8 mouse cellular contexts compared by ENCODE assay signal in genomic region chr9:119768585-119768984, GRCm38 (mm10). TPM values are rescaled to one million over a fixed set of nuclear protein-coding genes. Genes with fewer than 3 reads are reported as not detected.
DNase-seq lines count a peak whose midpoint lies in the region; ATAC-seq and TF ChIP-seq lines count a peak whose summit lies in the region.

No protein-coding gene starts in this region.

- intact Hi-C loops in heart, postnatal 36 days (cut with DNase I), result loop anchor here (5.0 kb wide), 1 partner anchor 306 kb away; no protein-coding TSS in a partner anchor

- 43% methylated on average over 7 of the region's 7 CpGs for WGBS in heart, embryonic 12.5 days

- H3K4me2 ChIP-seq in heart, embryonic 12.5 days, result no peak overlapping the region

- H3K27me3 ChIP-seq in heart, embryonic 12.5 days (replicated peaks), result no peaks in the 10 kb centered on the region
- no peaks in the 10 kb centered on the region for H3K27me3 ChIP-seq in E14TG2a.4 (ENCODE audit: insufficient read depth, low read length)

- TF ChIP-seq CTCF in E14TG2a.4 (conservative IDR thresholded peaks at IDR 0.05; ENCODE audit: low read length), result peak; percentile 69

- no peak overlapping the region for H3K27ac ChIP-seq in heart, embryonic 12.5 days (ENCODE audit: poor library complexity, severe bottlenecking)

- no peak for ATAC-seq in heart, embryonic 12.5 days (ENCODE audit: insufficient number of reproducible peaks, low FRiP score)
- peak; percentile 50; the same call in 1 of the 2 replicates for ATAC-seq in common myeloid progenitor, adult 5-6 weeks (replicated peaks; ENCODE audit: low read depth, poor library complexity, severe bottlenecking)

- H3K9me3 ChIP-seq in heart, embryonic 12.5 days (replicated peaks), result no peaks in the 10 kb centered on the region
- no peaks in the 10 kb centered on the region for H3K9me3 ChIP-seq in E14TG2a.4 (ENCODE audit: low read length)

- no peak overlapping the region for H3K9ac ChIP-seq in heart, embryonic 12.5 days

- no peaks in the 10 kb centered on the region for H3K36me3 ChIP-seq in heart, embryonic 12.5 days
- no peaks in the 10 kb centered on the region for H3K36me3 ChIP-seq in E14TG2a.4 (ENCODE audit: insufficient read depth, low read length)

- no peaks in the 10 kb centered on the region for H3K4me1 ChIP-seq in heart, embryonic 12.5 days (replicated peaks)
- peaks cover 3% of the 10 kb centered on the region; the same call in 1 of the 2 replicates for H3K4me1 ChIP-seq in E14TG2a.4 (replicated peaks; ENCODE audit: low read depth, low read length)

- H3K4me3 ChIP-seq in heart, embryonic 12.5 days, result no peak overlapping the region
- H3K4me3 ChIP-seq in E14TG2a.4 (replicated peaks; ENCODE audit: low read length), result no peak overlapping the region

- DNase-seq in heart, postnatal 36 days, result peak; percentile 10 to 13
- DNase-seq in 3T3-L1 (ENCODE audit: low read depth, low spot score), result peak; percentile 36
- peak; percentile 35 for DNase-seq in lung, postnatal 10 days
- no peak for DNase-seq in urinary bladder, adult 2 months (ENCODE audit: low spot score)
- DNase-seq in spleen, postnatal 4 days (ENCODE audit: low spot score in 2 of 2), result no peak

RNA-seq across cellular contexts. Expression of gene Scn10a, which starts 49.5 kb away (rescaled TPM):
- under 1 TPM; 0.22 to 0.33 TPM for total RNA-seq in heart, postnatal 36 days (2021)
- polyA plus RNA-seq in heart, embryonic 12.5 days (2016; fragmentation: Nextera tagmentation; extraction: Ambion mirVana), result 0.86 and 1.1 TPM in 2 replicates
- not detected in 2 replicates for total RNA-seq in common myeloid progenitor, adult 5-6 weeks (2017)
- polyA plus RNA-seq in urinary bladder, adult 2 months (2012; rRNA removed), result not detected in 2 replicates

RNA-seq across cellular contexts. Expression of gene Scn11a, which starts 56.7 kb away (rescaled TPM):
- total RNA-seq in heart, postnatal 36 days (2021), result under 1 TPM in 1 of 2 experiments, not detected in 1; 0.05 TPM
- not detected in 2 replicates for polyA plus RNA-seq in heart, embryonic 12.5 days (2016; fragmentation: Nextera tagmentation; extraction: Ambion mirVana)
- total RNA-seq in common myeloid progenitor, adult 5-6 weeks (2017), result not detected in 2 replicates
- 0.01 TPM in 2 replicates for polyA plus RNA-seq in urinary bladder, adult 2 months (2012; rRNA removed)

Comparison
In these comparisons a context has a peak if more than half of its experiments do, and no peak if none do; other contexts are left out.
1. DNase-seq: peak in heart, postnatal 36 days (2 of 2), 3T3-L1 (single experiment) and lung, postnatal 10 days (single experiment); none in urinary bladder, adult 2 months (single experiment) and spleen, postnatal 4 days (0 of 2).